Mouse (Mus musculus) MEL (cell line): ENCODE results near the gene Sprn. TPM values are rescaled to one million over a fixed set of nuclear protein-coding genes. Genes with fewer than 3 reads are reported as not detected.

ENCODE experiments used
- DNase-seq: peaks from one replicate; pipeline ENCODE4 v3.0.0; 2011; ENCODE audit warnings: low read depth, low spot score
- H3K27ac ChIP-seq: 2 replicates; pipeline ENCODE4 v1.5.1; 2012; ENCODE audit warnings: low read depth, mild to moderate bottlenecking, control low read depth, low read length, moderate library complexity; ENCODE audit not compliant: control insufficient read depth
- H3K27me3 ChIP-seq, 2 experiments: fragments of 150-350 bp in 1 of 2; sonication (generic) in 1 of 2; 2 replicates each; pipeline ENCODE4 v1.6.1; 2012; ENCODE audit warnings: low read length in 2 of 2, mild to moderate bottlenecking in 2 of 2, improper control_type of control experiment in 1 of 2, moderate library complexity in 1 of 2; ENCODE audit not compliant: insufficient read depth in 2 of 2, control insufficient read depth in 1 of 2
- H3K36me3 ChIP-seq, 2 experiments: 2 replicates each; pipeline ENCODE4 v1.6.1; 2012 to 2014; ENCODE audit warnings: low read length in 2 of 2, improper control_type of control experiment in 1 of 2, inconsistent platforms in 1 of 2, mild to moderate bottlenecking in 1 of 2; ENCODE audit not compliant: insufficient read depth in 2 of 2, control insufficient read depth in 1 of 2
- H3K4me1 ChIP-seq, 2 experiments: fragments of 150-350 bp in 1 of 2; sonication (generic) in 1 of 2; 2 replicates each; pipeline ENCODE4 v1.6.1; 2012; ENCODE audit warnings: low read length in 2 of 2, improper control_type of control experiment in 1 of 2, mild to moderate bottlenecking in 1 of 2; ENCODE audit not compliant: insufficient read depth in 2 of 2, control insufficient read depth in 1 of 2
- H3K4me3 ChIP-seq, 2 experiments: fragments of 150-350 bp in 1 of 2; sonication (generic) in 1 of 2; 2 replicates each; pipeline ENCODE4 v1.5.1; 2012; ENCODE audit warnings: low read depth in 2 of 2, low read length in 2 of 2, mild to moderate bottlenecking in 2 of 2, moderate library complexity in 2 of 2, control low read depth in 1 of 2, improper control_type of control experiment in 1 of 2; ENCODE audit not compliant: control insufficient read depth in 1 of 2, insufficient read depth in 1 of 2
- H3K79me2 ChIP-seq: 2 replicates; pipeline ENCODE4 v1.6.1; 2012; ENCODE audit warnings: mild to moderate bottlenecking, low read length, moderate library complexity; ENCODE audit not compliant: control insufficient read depth, poor library complexity, insufficient read depth
- H3K9ac ChIP-seq: 2 replicates; pipeline ENCODE4 v1.6.1; 2012; ENCODE audit warnings: low read depth, mild to moderate bottlenecking, control low read depth, low read length, moderate library complexity; ENCODE audit not compliant: control insufficient read depth, poor library complexity, severe bottlenecking
- H3K9me3 ChIP-seq: fragments of 150-350 bp; sonication (generic); replicated peaks from 2 replicates; pipeline ENCODE4 v1.6.1; 2012; ENCODE audit warnings: mild to moderate bottlenecking, low read length, improper control_type of control experiment, moderate library complexity; ENCODE audit not compliant: insufficient read depth
- BHLHE40 ChIP-seq: IDR thresholded peaks from 2 replicates; pipeline ENCODE4 v1.6.1; 2012; ENCODE audit warnings: low read depth, mild to moderate bottlenecking, inconsistent platforms, low read length, improper control_type of control experiment, borderline replicate concordance
- CHD1 ChIP-seq: IDR thresholded peaks from 2 replicates; pipeline ENCODE4 v1.6.1; 2012; ENCODE audit warnings: low read depth, mild to moderate bottlenecking, inconsistent platforms, low read length, improper control_type of control experiment
- CHD2 ChIP-seq: IDR thresholded peaks from 2 replicates; pipeline ENCODE4 v1.6.1; 2011; ENCODE audit warnings: low read length, improper control_type of control experiment
- CTCF ChIP-seq, 3 experiments: IDR thresholded peaks in 2 of 3; conservative IDR thresholded peaks in 1 of 3; 2 replicates each; pipeline ENCODE4 v1.5.1; 2011 to 2012; ENCODE audit warnings: low read length in 3 of 3, low read depth in 2 of 3, mild to moderate bottlenecking in 2 of 3, improper control_type of control experiment in 1 of 3, inconsistent platforms in 1 of 3, mixed read lengths in 1 of 3, moderate library complexity in 1 of 3; ENCODE audit not compliant: control insufficient read depth in 1 of 3, insufficient read depth in 1 of 3, poor library complexity in 1 of 3, severe bottlenecking in 1 of 3
- E2F4 ChIP-seq: IDR thresholded peaks from 2 replicates; pipeline ENCODE4 v1.6.1; 2011; ENCODE audit warnings: low read depth, low read length, improper control_type of control experiment, borderline replicate concordance
- ELF1 ChIP-seq: IDR thresholded peaks from 2 replicates; pipeline ENCODE4 v1.6.1; 2014; ENCODE audit warnings: low read depth, mild to moderate bottlenecking, inconsistent platforms, low read length, improper control_type of control experiment, moderate library complexity
- EP300 ChIP-seq, 2 experiments: IDR thresholded peaks; 2 replicates each; pipeline ENCODE4 v1.6.1; 2011; ENCODE audit warnings: improper control_type of control experiment in 2 of 2, low read length in 2 of 2, low read depth in 1 of 2, mild to moderate bottlenecking in 1 of 2
- GABPA ChIP-seq: IDR thresholded peaks from 2 replicates; pipeline ENCODE4 v1.6.1; 2012; ENCODE audit warnings: low read depth, mild to moderate bottlenecking, inconsistent platforms, low read length, improper control_type of control experiment, moderate library complexity
- GATA1 ChIP-seq: IDR thresholded peaks from 2 replicates; pipeline ENCODE4 v1.6.1; 2011; ENCODE audit warnings: low read depth, low read length, improper control_type of control experiment
- HCFC1 ChIP-seq: IDR thresholded peaks from 2 replicates; pipeline ENCODE4 v1.6.1; 2012; ENCODE audit warnings: low read depth, mild to moderate bottlenecking, inconsistent platforms, low read length, improper control_type of control experiment, moderate library complexity
- JUND ChIP-seq: IDR thresholded peaks from 2 replicates; pipeline ENCODE4 v1.6.1; 2011; ENCODE audit warnings: low read depth, mild to moderate bottlenecking, improper control_type of control experiment, low read length
- KAT2A ChIP-seq: conservative IDR thresholded peaks from 2 replicates; pipeline ENCODE4 v1.6.1; 2012; ENCODE audit warnings: low read depth, low read length, improper control_type of control experiment, inconsistent platforms
- MAFK ChIP-seq: IDR thresholded peaks from 2 replicates; pipeline ENCODE4 v1.6.1; 2011; ENCODE audit warnings: low read depth, mild to moderate bottlenecking, low read length, improper control_type of control experiment, borderline replicate concordance
- MAZ ChIP-seq: IDR thresholded peaks from 2 replicates; pipeline ENCODE4 v1.6.1; 2012; ENCODE audit warnings: low read depth, mild to moderate bottlenecking, inconsistent platforms, low read length, improper control_type of control experiment
- MEF2A ChIP-seq: IDR thresholded peaks from 2 replicates; pipeline ENCODE4 v1.6.1; 2014; ENCODE audit warnings: low read depth, mild to moderate bottlenecking, inconsistent platforms, low read length, improper control_type of control experiment; ENCODE audit not compliant: poor library complexity, insufficient replicate concordance, severe bottlenecking; ENCODE audit errors: extremely low read depth
- MYB ChIP-seq: IDR thresholded peaks from 2 replicates; pipeline ENCODE4 v1.6.1; 2011; ENCODE audit warnings: mild to moderate bottlenecking, low read depth, low read length, improper control_type of control experiment
- MYC ChIP-seq: IDR thresholded peaks from 2 replicates; pipeline ENCODE4 v1.6.1; 2011; ENCODE audit warnings: low read depth, mild to moderate bottlenecking, low read length, improper control_type of control experiment, moderate library complexity
- NELFE ChIP-seq: IDR thresholded peaks from 2 replicates; pipeline ENCODE4 v1.6.1; 2011; ENCODE audit warnings: low read depth, low read length, improper control_type of control experiment
- NRF1 ChIP-seq: IDR thresholded peaks from 2 replicates; pipeline ENCODE4 v1.6.1; 2014; ENCODE audit warnings: low read depth, mild to moderate bottlenecking, inconsistent platforms, low read length, improper control_type of control experiment, moderate library complexity; ENCODE audit not compliant: poor library complexity, insufficient read depth, severe bottlenecking
- POLR2A ChIP-seq, 2 experiments: IDR thresholded peaks; 2 replicates each; pipeline ENCODE4 v1.6.1; 2011 to 2012; ENCODE audit warnings: low read length in 2 of 2, mild to moderate bottlenecking in 2 of 2, control low read depth in 1 of 2, improper control_type of control experiment in 1 of 2, low read depth in 1 of 2, moderate library complexity in 1 of 2; ENCODE audit not compliant: control insufficient read depth in 1 of 2, insufficient read depth in 1 of 2, poor library complexity in 1 of 2
- POLR2AphosphoS2 ChIP-seq: IDR thresholded peaks from 2 replicates; pipeline ENCODE4 v1.6.1; 2011; ENCODE audit warnings: low read length, improper control_type of control experiment
- POLR2AphosphoS5 ChIP-seq: IDR thresholded peaks from 2 replicates; pipeline ENCODE4 v1.6.1; 2012; ENCODE audit warnings: low read depth, borderline replicate concordance, mild to moderate bottlenecking, inconsistent platforms, low read length, moderate library complexity, mixed read lengths
- RAD21 ChIP-seq: IDR thresholded peaks from 2 replicates; pipeline ENCODE4 v1.6.1; 2011; ENCODE audit warnings: mild to moderate bottlenecking, low read depth, low read length, improper control_type of control experiment
- RCOR1 ChIP-seq: IDR thresholded peaks from 2 replicates; pipeline ENCODE4 v1.6.1; 2012; ENCODE audit warnings: low read depth, mild to moderate bottlenecking, inconsistent platforms, low read length, improper control_type of control experiment
- SIN3A ChIP-seq: IDR thresholded peaks from 2 replicates; pipeline ENCODE4 v1.6.1; 2012; ENCODE audit warnings: low read length, improper control_type of control experiment, inconsistent platforms
- SMC3 ChIP-seq: IDR thresholded peaks from 2 replicates; pipeline ENCODE4 v1.6.1; 2011; ENCODE audit warnings: low read depth, low read length, improper control_type of control experiment
- TAL1 ChIP-seq: IDR thresholded peaks from 2 replicates; pipeline ENCODE4 v1.6.1; 2012; ENCODE audit warnings: mild to moderate bottlenecking, inconsistent platforms, low read length, moderate library complexity, mixed read lengths
- TCF12 ChIP-seq: IDR thresholded peaks from 2 replicates; pipeline ENCODE4 v1.6.1; 2014; ENCODE audit warnings: low read depth, mild to moderate bottlenecking, inconsistent platforms, low read length, improper control_type of control experiment, moderate library complexity
- UBTF ChIP-seq: IDR thresholded peaks from 2 replicates; pipeline ENCODE4 v1.6.1; 2012; ENCODE audit warnings: low read depth, mild to moderate bottlenecking, inconsistent platforms, low read length, improper control_type of control experiment, moderate library complexity, borderline replicate concordance; ENCODE audit not compliant: insufficient read depth
- USF1 ChIP-seq: IDR thresholded peaks from 2 replicates; pipeline ENCODE4 v1.6.1; 2014; ENCODE audit warnings: low read depth, mild to moderate bottlenecking, inconsistent platforms, low read length, improper control_type of control experiment, moderate library complexity
- USF2 ChIP-seq, 2 experiments: IDR thresholded peaks; 2 replicates each; pipeline ENCODE4 v1.6.1; 2011 to 2012; ENCODE audit warnings: improper control_type of control experiment in 2 of 2, low read length in 2 of 2, borderline replicate concordance in 1 of 2, inconsistent platforms in 1 of 2, low read depth in 1 of 2, mild to moderate bottlenecking in 1 of 2; ENCODE audit not compliant: insufficient read depth in 1 of 2
- ZC3H11A ChIP-seq: IDR thresholded peaks from 2 replicates; pipeline ENCODE4 v1.6.1; 2012; ENCODE audit warnings: low read depth, mild to moderate bottlenecking, inconsistent platforms, low read length, improper control_type of control experiment
- ZKSCAN1 ChIP-seq: IDR thresholded peaks from 2 replicates; pipeline ENCODE4 v1.6.1; 2012; ENCODE audit warnings: low read depth, mild to moderate bottlenecking, inconsistent platforms, low read length, improper control_type of control experiment, moderate library complexity
- ZMIZ1 ChIP-seq: IDR thresholded peaks from 2 replicates; pipeline ENCODE4 v1.6.1; 2012; ENCODE audit warnings: low read depth, mild to moderate bottlenecking, inconsistent platforms, low read length, improper control_type of control experiment, moderate library complexity
- ZNF384 ChIP-seq: IDR thresholded peaks from 2 replicates; pipeline ENCODE4 v1.6.1; 2012; ENCODE audit warnings: low read depth, mild to moderate bottlenecking, inconsistent platforms, low read length, improper control_type of control experiment
- polyA plus RNA-seq, 2 experiments: library from polyadenylated mRNA; stranded (reverse) in 1 of 2; unstranded in 1 of 2; fragments of >175 nt in 1 of 2; fragments of >200 nt in 1 of 2; gene quantifications; 2 replicates each; pipeline versions ENCODE4 v1.2.1 to v1.2.4; 2012; ENCODE audit warnings: low replicate concordance in 2 of 2, low read depth in 1 of 2; ENCODE audit not compliant: insufficient read length in 2 of 2, insufficient read depth in 1 of 2, missing spikeins in 1 of 2
- total RNA-seq: library from RNA; depleted of rRNA; stranded (reverse); fragments of 300-350 nt; gene quantifications from 2 replicates; pipeline ENCODE4 v1.2.3, GENCODE M21; 2012

Sprn gene
- total and polyA plus RNA-seq, 3 experiments: not detected

DNA sequence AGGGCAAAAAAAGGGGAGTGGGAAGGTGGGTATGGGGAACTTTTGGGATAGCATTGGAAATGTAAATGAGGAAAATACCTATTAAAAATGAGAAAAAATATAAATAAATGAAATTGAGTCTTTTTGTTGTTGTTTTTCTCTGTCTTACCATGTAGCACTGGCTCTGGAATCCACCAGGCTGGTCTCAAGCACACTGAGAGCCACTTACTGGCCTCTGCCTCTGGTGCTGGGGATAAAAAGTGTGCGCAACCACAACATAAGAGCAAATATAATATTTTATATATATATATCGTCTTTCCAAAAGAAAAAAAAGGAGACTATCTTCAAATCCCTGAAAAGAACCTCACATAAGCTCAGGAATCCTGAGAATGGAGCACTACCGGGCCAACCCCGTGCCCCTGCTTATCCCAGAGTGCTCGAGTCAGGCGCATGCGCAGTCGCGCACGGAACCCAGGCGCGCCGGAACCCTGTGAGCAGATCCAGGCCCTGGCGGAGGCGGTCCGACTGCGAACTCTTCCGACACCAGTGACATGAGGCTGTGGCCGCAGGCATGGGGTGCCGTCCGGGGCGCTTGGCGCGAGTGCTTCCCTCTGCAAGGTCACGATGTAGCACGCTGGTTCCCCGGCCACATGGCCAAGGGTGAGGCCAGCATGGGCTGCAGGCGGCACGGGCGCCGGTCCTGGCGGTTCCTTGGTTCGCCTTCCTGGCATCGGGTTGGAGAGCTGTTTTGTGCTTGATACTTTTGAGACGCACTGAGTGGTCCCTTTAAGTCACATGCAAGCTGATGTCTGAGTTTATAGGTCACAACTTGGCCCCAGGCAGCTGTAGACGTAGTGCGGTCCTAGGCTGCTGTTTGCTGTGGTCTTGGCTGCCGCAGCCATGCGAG lies 17.3 kb downstream of the Sprn start, which contains the start of gene Mtg1:
Gene Mtg1 (plus strand): TSS at position 430 of the 886 bp plus-strand sequence.
- Histone ChIP-seq H3K36me3 (peaks cover 0 to 16% of the 10 kb centered on the region in 2 experiments; a peak in 2 of 4 replicates), H3K4me1 (peaks cover 0 to 17% of the 10 kb centered on the region in 2 experiments; a peak in 2 of 4 replicates), H3K27ac (peak within 1 kb of the TSS; percentile 86), H3K4me3 (peak within 1 kb of the TSS; percentile 66 to 93), H3K27me3 (no peaks in the 10 kb centered on the region), H3K9ac (peak within 1 kb of the TSS; percentile 97), H3K9me3 (no peaks in the 10 kb centered on the region), H3K79me2 (peaks cover 2% of the 10 kb centered on the region; the same call in 1 of the 2 replicates)
- DNase-seq: peak; percentile 96
- no peak for TF ChIP-seq ZKSCAN1
- no peak for TF ChIP-seq E2F4
- TF ChIP-seq POLR2A (IDR thresholded peaks at IDR 0.05; ENCODE audit: control insufficient read depth in 1 of 2, insufficient read depth in 1 of 2, low read depth in 1 of 2, low read length in 2 of 2, poor library complexity in 1 of 2): peak; percentile 84 to 92
- TF ChIP-seq KAT2A: peak; percentile 78; the same call in 1 of the 2 replicates
- peak; percentile 92 for TF ChIP-seq MYC
- no peak for TF ChIP-seq POLR2AphosphoS5
- no peak for TF ChIP-seq GATA1
- 0 out of 2 replicates have a peak, but pooled peaks have one; percentile 4 for TF ChIP-seq MEF2A
- TF ChIP-seq TAL1: no peak
- TF ChIP-seq RAD21: no peak
- peak; percentile 82 for TF ChIP-seq USF1
- no peak; a peak in 1 of 4 replicates for TF ChIP-seq EP300 (IDR thresholded peaks at IDR 0.05; ENCODE audit: low read depth in 1 of 2, low read length in 2 of 2)
- TF ChIP-seq ZNF384: no peak
- TF ChIP-seq BHLHE40: no peak
- TF ChIP-seq SIN3A: peak; percentile 84
- TF ChIP-seq HCFC1: peak; percentile 93
- no peak for TF ChIP-seq MYB
- no peak for TF ChIP-seq CHD2
- peak; percentile 53; the same call in 1 of the 2 replicates for TF ChIP-seq POLR2AphosphoS2
- TF ChIP-seq MAZ: no peak
- TF ChIP-seq CTCF (IDR thresholded peaks at IDR 0.05 in 2 of 3, conservative IDR thresholded peaks at IDR 0.05 in 1 of 3; ENCODE audit: control insufficient read depth in 1 of 3, insufficient read depth in 1 of 3, low read depth in 2 of 3, low read length in 3 of 3, poor library complexity in 1 of 3, severe bottlenecking in 1 of 3): no peak
- TF ChIP-seq GABPA: no peak
- TF ChIP-seq TCF12: peak; percentile 86
- TF ChIP-seq ZC3H11A: no peak
- TF ChIP-seq ELF1: peak; percentile 73
- TF ChIP-seq NRF1: peak; percentile 91
- TF ChIP-seq UBTF: 0 out of 2 replicates have a peak, but pooled peaks have one; percentile 51
- TF ChIP-seq ZMIZ1: peak; percentile 62
- peak; percentile 84 for TF ChIP-seq NELFE
- TF ChIP-seq CHD1: no peak
- TF ChIP-seq USF2 (IDR thresholded peaks at IDR 0.05; ENCODE audit: borderline replicate concordance in 1 of 2, insufficient read depth in 1 of 2, low read depth in 1 of 2, low read length in 2 of 2): no peak
- TF ChIP-seq JUND: no peak
- no peak for TF ChIP-seq MAFK
- TF ChIP-seq SMC3: no peak
- TF ChIP-seq RCOR1: no peak
